Mouse (Mus musculus) forebrain, embryonic 15.5 days (tissue): ENCODE data around the gene Rpl14. TPM values are rescaled to one million over a fixed set of nuclear protein-coding genes. Genes with fewer than 3 reads are reported as not detected.

Experiments used
- ATAC-seq: fragments of 200-750 bp; cut with Nextera tagmentation; replicated peaks from 2 replicates; pipeline ENCODE4 v1.8.0; 2017; ENCODE audit warnings: mild to moderate bottlenecking, moderate TSS enrichment, moderate library complexity
- H3K27ac ChIP-seq: fragments of 300-500 bp; sonication (generic); replicated peaks from 2 replicates; pipeline ENCODE4 v1.5.1; 2015; ENCODE audit warnings: mild to moderate bottlenecking, inconsistent platforms
- H3K27me3 ChIP-seq: fragments of 300-500 bp; sonication (generic); 2 replicates; pipeline ENCODE4 v1.6.1; 2015; ENCODE audit warnings: inconsistent platforms
- H3K36me3 ChIP-seq: fragments of 300-500 bp; sonication (generic); 2 replicates; pipeline ENCODE4 v1.6.1; 2015; ENCODE audit warnings: mild to moderate bottlenecking, inconsistent platforms
- H3K4me1 ChIP-seq: fragments of 300-500 bp; sonication (generic); 2 replicates; pipeline ENCODE4 v1.6.1; 2015; ENCODE audit warnings: inconsistent platforms
- H3K4me2 ChIP-seq: fragments of 300-500 bp; sonication (generic); replicated peaks from 2 replicates; pipeline ENCODE4 v1.6.1; 2015; ENCODE audit warnings: mild to moderate bottlenecking, inconsistent platforms
- H3K4me3 ChIP-seq: fragments of 300-500 bp; sonication (generic); 2 replicates; pipeline ENCODE4 v1.5.1; 2015; ENCODE audit warnings: mild to moderate bottlenecking, inconsistent platforms
- H3K9ac ChIP-seq: fragments of 300-500 bp; sonication (generic); replicated peaks from 2 replicates; pipeline ENCODE4 v1.6.1; 2015; ENCODE audit warnings: mild to moderate bottlenecking, inconsistent platforms
- H3K9me3 ChIP-seq: fragments of 300-500 bp; sonication (generic); 2 replicates; pipeline ENCODE4 v1.6.1; 2016; ENCODE audit warnings: inconsistent platforms
- WGBS: fragments of 180-500 bp; shearing (Covaris S2); methylation state at CpG from one replicate; pipeline ENCODE4 v1.1.7; 2015; ENCODE audit warnings: mixed read lengths; 5-methylcytosine and 5-hydroxymethylcytosine counted together
- polyA plus RNA-seq: library from polyadenylated mRNA; unstranded; fragments of >200 nt; fragmentation: Nextera tagmentation; extraction: Ambion mirVana; gene quantifications from 2 replicates; pipeline ENCODE4 v1.2.1, GENCODE M21; 2015

The Rpl14 gene
- polyA plus RNA-seq, 1 experiment from 2014 or later: 406 TPM

DNA sequence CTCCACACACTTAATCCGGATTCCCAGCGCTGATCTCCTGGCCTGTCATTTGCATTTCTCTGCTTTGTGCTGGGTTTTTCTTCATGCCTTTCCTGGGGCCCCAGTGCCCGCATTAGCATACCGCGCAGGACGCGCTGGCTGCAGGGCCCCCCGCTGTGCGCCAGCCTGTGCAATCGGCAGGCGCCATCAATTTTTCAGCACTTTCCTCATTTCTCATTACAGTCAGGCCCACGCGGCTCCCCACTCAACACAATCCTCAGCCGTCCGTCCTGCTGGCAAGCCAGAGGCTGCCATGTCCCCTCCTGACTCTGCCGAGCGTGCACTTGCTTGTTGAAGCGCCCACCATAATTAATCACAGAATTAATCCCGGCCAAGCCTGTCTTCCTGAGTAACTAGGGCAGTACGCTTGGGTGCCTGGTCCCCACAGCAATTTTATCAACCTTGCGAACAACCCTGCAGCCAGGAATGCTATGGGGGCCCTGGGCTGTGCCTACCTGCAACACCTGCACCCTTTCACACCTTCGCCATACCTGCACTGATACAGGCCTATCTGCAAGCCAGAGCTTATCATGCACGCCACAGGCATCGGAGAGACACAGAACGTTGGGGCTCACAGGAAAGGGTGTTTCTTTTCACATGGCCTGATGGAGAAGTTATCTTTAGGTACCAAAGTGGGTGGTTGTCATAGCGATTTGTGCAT, 48.6 kb downstream of the Rpl14 start:
- H3K4me2 ChIP-seq: peak overlapping the region; percentile 45
- 4% methylated on average over 26 of the region's 26 CpGs for WGBS
- peaks cover 8% of the 10 kb centered on the region; the same call in 1 of the 2 replicates for H3K9me3 ChIP-seq
- ATAC-seq: peak; percentile 94
- H3K27ac ChIP-seq: peak overlapping the region; percentile 66
- H3K27me3 ChIP-seq: no peaks in the 10 kb centered on the region
- no peaks in the 10 kb centered on the region for H3K36me3 ChIP-seq
- peaks cover 17% of the 10 kb centered on the region for H3K4me1 ChIP-seq
- H3K9ac ChIP-seq: peak overlapping the region; percentile 36
- H3K4me3 ChIP-seq: peak overlapping the region; percentile 26

GRCm38 (mm10) chr9:120620409-120620745, 49.1 kb downstream of the Rpl14 start:
- Histone ChIP-seq H3K36me3 (no peaks in the 10 kb centered on the region), H3K27me3 (no peaks in the 10 kb centered on the region), H3K9me3 (peaks cover 12% of the 10 kb centered on the region; the same call in 1 of the 2 replicates), H3K4me2 (no peak overlapping the region), H3K9ac (no peak overlapping the region), H3K27ac (peak overlapping the region; percentile 66; the same call in 1 of the 2 replicates), H3K4me3 (no peak overlapping the region), H3K4me1 (peaks cover 17% of the 10 kb centered on the region)
- 12% methylated on average over 4 of the region's 4 CpGs for WGBS
- ATAC-seq: no peak

Other genes with a start within 250 kb of the Rpl14 start
- 495 and 511 TPM in 2 replicates for gene Eif1b, start 79.2 kb upstream of the Rpl14 start, polyA plus RNA-seq
- 1.5 and 1.9 TPM in 2 replicates for gene Entpd3, start 31.6 kb upstream of the Rpl14 start, polyA plus RNA-seq